Mouse (Mus musculus): ENCODE measurements around the gene Rnf7. TPM values are rescaled to one million over a fixed set of nuclear protein-coding genes. Genes with fewer than 3 reads are reported as not detected.
A peak's percentile ranks its signal among the peaks of the same experiment; 100 is the strongest.

Gene Rnf7
- polyA plus RNA-seq, 1 experiment from 2014 or later: 262 TPM

GRCm38 (mm10) chr9:96514278-96514677 is 35.8 kb upstream of the Rnf7 start:
- H3K4me1 ChIP-seq (replicated peaks; ENCODE audit: control insufficient read depth, insufficient read depth, low read length): no peaks in the 10 kb centered on the region
- H3K27ac ChIP-seq (ENCODE audit: low read depth, low read length): no peak overlapping the region
- no peak for ATAC-seq (replicated peaks; ENCODE audit: low FRiP score)
- no peaks in the 10 kb centered on the region for H3K36me3 ChIP-seq (ENCODE audit: control insufficient read depth, insufficient read depth, low read length)
- no peak overlapping the region for H3K4me2 ChIP-seq (ENCODE audit: low read depth, low read length, severe bottlenecking)
- no peaks in the 10 kb centered on the region for H3K27me3 ChIP-seq (ENCODE audit: control insufficient read depth, insufficient read depth, low read length)
- H3K9me3 ChIP-seq (ENCODE audit: control insufficient read depth, low read length): no peaks in the 10 kb centered on the region
- no peak overlapping the region for H3K4me3 ChIP-seq (ENCODE audit: low read depth, low read length)
- H3K9ac ChIP-seq (ENCODE audit: low read length): no peak overlapping the region
- no peak for DNase-seq (ENCODE audit: low spot score)
- WGBS: 88% methylated on average over 5 of the region's 5 CpGs

- H3K9me3 ChIP-seq (ENCODE audit: control insufficient read depth, low read length): no peaks in the 10 kb centered on the region
- no peaks in the 10 kb centered on the region for H3K27me3 ChIP-seq (ENCODE audit: control insufficient read depth, insufficient read depth, low read length)
- DNase-seq (ENCODE audit: low spot score): peak; percentile 62
- no peak overlapping the region for H3K9ac ChIP-seq (ENCODE audit: low read length)
- no peak overlapping the region; the same call in 1 of the 2 replicates for H3K4me2 ChIP-seq (ENCODE audit: low read depth, low read length, severe bottlenecking)
- peaks cover 6% of the 10 kb centered on the region; the same call in 1 of the 2 replicates for H3K4me1 ChIP-seq (replicated peaks; ENCODE audit: control insufficient read depth, insufficient read depth, low read length)
- no peak overlapping the region for H3K27ac ChIP-seq (ENCODE audit: low read depth, low read length)
- no peak overlapping the region for H3K4me3 ChIP-seq (ENCODE audit: low read depth, low read length)
- 43% methylated on average over 10 of the region's 10 CpGs for WGBS
- H3K36me3 ChIP-seq (ENCODE audit: control insufficient read depth, insufficient read depth, low read length): no peaks in the 10 kb centered on the region
- 0 out of 2 replicates have a peak, but pooled peaks have one; percentile 49 for ATAC-seq (replicated peaks; ENCODE audit: low FRiP score)
Measured at GRCm38 (mm10) chr9:96506011-96506498, 27.6 kb upstream of the Rnf7 start.

- no peak for DNase-seq (ENCODE audit: low spot score)
- H3K4me3 ChIP-seq (ENCODE audit: low read depth, low read length): no peak overlapping the region
- no peak overlapping the region for H3K9ac ChIP-seq (ENCODE audit: low read length)
- H3K36me3 ChIP-seq (ENCODE audit: control insufficient read depth, insufficient read depth, low read length): no peaks in the 10 kb centered on the region
- ATAC-seq (replicated peaks; ENCODE audit: low FRiP score): no peak
- H3K9me3 ChIP-seq (ENCODE audit: control insufficient read depth, low read length): no peaks in the 10 kb centered on the region
- H3K4me2 ChIP-seq (ENCODE audit: low read depth, low read length, severe bottlenecking): no peak overlapping the region
- no peaks in the 10 kb centered on the region for H3K27me3 ChIP-seq (ENCODE audit: control insufficient read depth, insufficient read depth, low read length)
- 89% methylated on average over 4 of the region's 4 CpGs for WGBS
- H3K27ac ChIP-seq (ENCODE audit: low read depth, low read length): no peak overlapping the region
- peaks cover 6% of the 10 kb centered on the region; the same call in 1 of the 2 replicates for H3K4me1 ChIP-seq (replicated peaks; ENCODE audit: control insufficient read depth, insufficient read depth, low read length)
Measured at GRCm38 (mm10) chr9:96505156-96505555, 26.7 kb upstream of the Rnf7 start.

GRCm38 (mm10) chr9:96504116-96504895 is 25.8 kb upstream of the Rnf7 start:
- no peak overlapping the region for H3K4me3 ChIP-seq (ENCODE audit: low read depth, low read length)
- H3K9ac ChIP-seq (ENCODE audit: low read length): no peak overlapping the region
- no peaks in the 10 kb centered on the region for H3K9me3 ChIP-seq (ENCODE audit: control insufficient read depth, low read length)
- DNase-seq (ENCODE audit: low spot score) (no peak), ATAC-seq (replicated peaks; ENCODE audit: low FRiP score) (no peak)
- no peak overlapping the region for H3K4me2 ChIP-seq (ENCODE audit: low read depth, low read length, severe bottlenecking)
- 84% methylated on average over 17 of the region's 17 CpGs for WGBS
- no peaks in the 10 kb centered on the region for H3K27me3 ChIP-seq (ENCODE audit: control insufficient read depth, insufficient read depth, low read length)
- no peaks in the 10 kb centered on the region for H3K36me3 ChIP-seq (ENCODE audit: control insufficient read depth, insufficient read depth, low read length)
- peaks cover 6% of the 10 kb centered on the region; the same call in 1 of the 2 replicates for H3K4me1 ChIP-seq (replicated peaks; ENCODE audit: control insufficient read depth, insufficient read depth, low read length)
- no peak overlapping the region for H3K27ac ChIP-seq (ENCODE audit: low read depth, low read length)

- Histone ChIP-seq H3K4me1 (replicated peaks; ENCODE audit: control insufficient read depth, insufficient read depth, low read length) (peaks cover 6% of the 10 kb centered on the region; the same call in 1 of the 2 replicates), H3K36me3 (ENCODE audit: control insufficient read depth, insufficient read depth, low read length) (no peaks in the 10 kb centered on the region), H3K4me3 (ENCODE audit: low read depth, low read length) (no peak overlapping the region), H3K27ac (ENCODE audit: low read depth, low read length) (no peak overlapping the region), H3K4me2 (ENCODE audit: low read depth, low read length, severe bottlenecking) (no peak overlapping the region), H3K27me3 (ENCODE audit: control insufficient read depth, insufficient read depth, low read length) (no peaks in the 10 kb centered on the region), H3K9me3 (ENCODE audit: control insufficient read depth, low read length) (no peaks in the 10 kb centered on the region), H3K9ac (ENCODE audit: low read length) (no peak overlapping the region)
- WGBS: 85% methylated on average over 6 of the region's 6 CpGs
- DNase-seq (ENCODE audit: low spot score): no peak
- no peak for ATAC-seq (replicated peaks; ENCODE audit: low FRiP score)
Measured at GRCm38 (mm10) chr9:96502856-96503610, 24.6 kb upstream of the Rnf7 start.

GRCm38 (mm10) chr9:96501217-96501616 is 22.7 kb upstream of the Rnf7 start:
- DNase-seq (ENCODE audit: low spot score): no peak
- H3K27ac ChIP-seq (ENCODE audit: low read depth, low read length): no peak overlapping the region
- no peak overlapping the region for H3K4me2 ChIP-seq (ENCODE audit: low read depth, low read length, severe bottlenecking)
- H3K4me1 ChIP-seq (replicated peaks; ENCODE audit: control insufficient read depth, insufficient read depth, low read length): peaks cover 4% of the 10 kb centered on the region; the same call in 1 of the 2 replicates
- ATAC-seq (replicated peaks; ENCODE audit: low FRiP score): no peak
- WGBS: 84% methylated on average over 7 of the region's 7 CpGs
- H3K9ac ChIP-seq (ENCODE audit: low read length): no peak overlapping the region
- no peaks in the 10 kb centered on the region for H3K36me3 ChIP-seq (ENCODE audit: control insufficient read depth, insufficient read depth, low read length)
- H3K9me3 ChIP-seq (ENCODE audit: control insufficient read depth, low read length): no peaks in the 10 kb centered on the region
- H3K4me3 ChIP-seq (ENCODE audit: low read depth, low read length): no peak overlapping the region
- no peaks in the 10 kb centered on the region for H3K27me3 ChIP-seq (ENCODE audit: control insufficient read depth, insufficient read depth, low read length)

GRCm38 (mm10) chr9:96493212-96493611 is 14.7 kb upstream of the Rnf7 start:
- Histone ChIP-seq H3K4me2 (ENCODE audit: low read depth, low read length, severe bottlenecking) (no peak overlapping the region), H3K36me3 (ENCODE audit: control insufficient read depth, insufficient read depth, low read length) (no peaks in the 10 kb centered on the region), H3K4me1 (replicated peaks; ENCODE audit: control insufficient read depth, insufficient read depth, low read length) (no peaks in the 10 kb centered on the region), H3K9me3 (ENCODE audit: control insufficient read depth, low read length) (no peaks in the 10 kb centered on the region), H3K9ac (ENCODE audit: low read length) (no peak overlapping the region), H3K4me3 (ENCODE audit: low read depth, low read length) (no peak overlapping the region), H3K27me3 (ENCODE audit: control insufficient read depth, insufficient read depth, low read length) (no peaks in the 10 kb centered on the region), H3K27ac (ENCODE audit: low read depth, low read length) (no peak overlapping the region)
- WGBS: 43% methylated on average over 3 of the region's 3 CpGs
- DNase-seq (ENCODE audit: low spot score) (no peak), ATAC-seq (replicated peaks; ENCODE audit: low FRiP score) (no peak)

GRCm38 (mm10) chr9:96491810-96492209 is 13.3 kb upstream of the Rnf7 start:
- ATAC-seq (replicated peaks; ENCODE audit: low FRiP score) (no peak), DNase-seq (ENCODE audit: low spot score) (peak; percentile 71)
- H3K9ac ChIP-seq (ENCODE audit: low read length): no peak overlapping the region
- H3K9me3 ChIP-seq (ENCODE audit: control insufficient read depth, low read length): no peaks in the 10 kb centered on the region
- WGBS: 31% methylated on average over 12 of the region's 12 CpGs
- no peaks in the 10 kb centered on the region for H3K27me3 ChIP-seq (ENCODE audit: control insufficient read depth, insufficient read depth, low read length)
- no peak overlapping the region for H3K27ac ChIP-seq (ENCODE audit: low read depth, low read length)
- H3K4me1 ChIP-seq (replicated peaks; ENCODE audit: control insufficient read depth, insufficient read depth, low read length): no peaks in the 10 kb centered on the region
- no peak overlapping the region for H3K4me3 ChIP-seq (ENCODE audit: low read depth, low read length)
- no peak overlapping the region for H3K4me2 ChIP-seq (ENCODE audit: low read depth, low read length, severe bottlenecking)
- no peaks in the 10 kb centered on the region for H3K36me3 ChIP-seq (ENCODE audit: control insufficient read depth, insufficient read depth, low read length)

Data from forebrain, embryonic 11.5 days (tissue).